Mouse (Mus musculus): ENCODE data around the gene 2610318N02Rik. TPM values are rescaled to one million over a fixed set of nuclear protein-coding genes. Genes with fewer than 3 reads are reported as not detected.

Gene 2610318N02Rik
- polyA plus RNA-seq, 1 experiment: 44.0 TPM

GRCm38 (mm10) chr16:17082121-17082792 lies 42.7 kb downstream of the 2610318N02Rik start:
- Histone ChIP-seq H3K27me3 (ENCODE audit: control insufficient read depth, insufficient read depth, low read length, poor library complexity, severe bottlenecking) (no peaks in the 10 kb centered on the region), H3K9ac (ENCODE audit: low read depth, poor library complexity, severe bottlenecking) (no peak overlapping the region), H3K36me3 (ENCODE audit: control insufficient read depth, insufficient read depth, low read length, poor library complexity, severe bottlenecking) (0 out of 2 replicates have a peak, but pooled peaks cover 2% of the 10 kb centered on the region), H3K4me1 (ENCODE audit: control insufficient read depth, insufficient read depth, low read length) (no peaks in the 10 kb centered on the region), H3K4me3 (ENCODE audit: low read depth, low read length) (no peak overlapping the region), H3K9me3 (replicated peaks; ENCODE audit: control insufficient read depth, insufficient read depth, low read length, poor library complexity, severe bottlenecking) (no peaks in the 10 kb centered on the region), H3K27ac (ENCODE audit: insufficient read depth, low read length) (no peak overlapping the region)
- TF ChIP-seq POLR2A (IDR thresholded peaks at IDR 0.05; ENCODE audit: insufficient read depth, low read length) (no peak), CTCF (IDR thresholded peaks at IDR 0.05; ENCODE audit: low read depth, low read length) (no peak), EP300 (IDR thresholded peaks at IDR 0.05; ENCODE audit: insufficient read depth, low read depth, low read length) (no peak)

GRCm38 (mm10) chr16:17078101-17078500 lies 46.9 kb downstream of the 2610318N02Rik start:
- TF ChIP-seq EP300 (IDR thresholded peaks at IDR 0.05; ENCODE audit: insufficient read depth, low read depth, low read length): no peak
- no peak for TF ChIP-seq CTCF (IDR thresholded peaks at IDR 0.05; ENCODE audit: low read depth, low read length)
- TF ChIP-seq POLR2A (IDR thresholded peaks at IDR 0.05; ENCODE audit: insufficient read depth, low read length): no peak
- no peak overlapping the region for H3K27ac ChIP-seq (ENCODE audit: insufficient read depth, low read length)
- no peaks in the 10 kb centered on the region for H3K36me3 ChIP-seq (ENCODE audit: control insufficient read depth, insufficient read depth, low read length, poor library complexity, severe bottlenecking)

GRCm38 (mm10) chr16:17076869-17077268 lies 48.1 kb downstream of the 2610318N02Rik start:
- Histone ChIP-seq H3K27ac (ENCODE audit: insufficient read depth, low read length) (no peak overlapping the region), H3K9ac (ENCODE audit: low read depth, poor library complexity, severe bottlenecking) (no peak overlapping the region), H3K4me1 (ENCODE audit: control insufficient read depth, insufficient read depth, low read length) (peaks cover 2% of the 10 kb centered on the region), H3K4me3 (ENCODE audit: low read depth, low read length) (no peak overlapping the region), H3K36me3 (ENCODE audit: control insufficient read depth, insufficient read depth, low read length, poor library complexity, severe bottlenecking) (no peaks in the 10 kb centered on the region), H3K9me3 (replicated peaks; ENCODE audit: control insufficient read depth, insufficient read depth, low read length, poor library complexity, severe bottlenecking) (no peaks in the 10 kb centered on the region), H3K27me3 (ENCODE audit: control insufficient read depth, insufficient read depth, low read length, poor library complexity, severe bottlenecking) (no peaks in the 10 kb centered on the region)
- no peak for TF ChIP-seq CTCF (IDR thresholded peaks at IDR 0.05; ENCODE audit: low read depth, low read length)
- TF ChIP-seq POLR2A (IDR thresholded peaks at IDR 0.05; ENCODE audit: insufficient read depth, low read length): no peak
- TF ChIP-seq EP300 (IDR thresholded peaks at IDR 0.05; ENCODE audit: insufficient read depth, low read depth, low read length): no peak

More at GRCm38 (mm10) chr16:17078101-17078500, 46.9 kb downstream of the 2610318N02Rik start:
- no peak overlapping the region for H3K4me3 ChIP-seq (ENCODE audit: low read depth, low read length)
- H3K27me3 ChIP-seq (ENCODE audit: control insufficient read depth, insufficient read depth, low read length, poor library complexity, severe bottlenecking): no peaks in the 10 kb centered on the region
- peaks cover 2% of the 10 kb centered on the region for H3K4me1 ChIP-seq (ENCODE audit: control insufficient read depth, insufficient read depth, low read length)
- H3K9me3 ChIP-seq (replicated peaks; ENCODE audit: control insufficient read depth, insufficient read depth, low read length, poor library complexity, severe bottlenecking): no peaks in the 10 kb centered on the region
- H3K9ac ChIP-seq (ENCODE audit: low read depth, poor library complexity, severe bottlenecking): no peak overlapping the region

- Histone ChIP-seq H3K4me1 (ENCODE audit: control insufficient read depth, insufficient read depth, low read length) (peaks cover 2% of the 10 kb centered on the region), H3K4me3 (ENCODE audit: low read depth, low read length) (no peak overlapping the region), H3K36me3 (ENCODE audit: control insufficient read depth, insufficient read depth, low read length, poor library complexity, severe bottlenecking) (no peaks in the 10 kb centered on the region), H3K9ac (ENCODE audit: low read depth, poor library complexity, severe bottlenecking) (no peak overlapping the region), H3K27me3 (ENCODE audit: control insufficient read depth, insufficient read depth, low read length, poor library complexity, severe bottlenecking) (no peaks in the 10 kb centered on the region), H3K9me3 (replicated peaks; ENCODE audit: control insufficient read depth, insufficient read depth, low read length, poor library complexity, severe bottlenecking) (no peaks in the 10 kb centered on the region), H3K27ac (ENCODE audit: insufficient read depth, low read length) (no peak overlapping the region)
- TF ChIP-seq POLR2A (IDR thresholded peaks at IDR 0.05; ENCODE audit: insufficient read depth, low read length) (no peak), CTCF (IDR thresholded peaks at IDR 0.05; ENCODE audit: low read depth, low read length) (no peak), EP300 (IDR thresholded peaks at IDR 0.05; ENCODE audit: insufficient read depth, low read depth, low read length) (no peak)
These were observed 48.7 kb downstream of the 2610318N02Rik start for GRCm38 (mm10) chr16:17076301-17076700.

- H3K9ac ChIP-seq (ENCODE audit: low read depth, poor library complexity, severe bottlenecking): no peak overlapping the region
- no peak overlapping the region for H3K4me3 ChIP-seq (ENCODE audit: low read depth, low read length)
- no peaks in the 10 kb centered on the region for H3K36me3 ChIP-seq (ENCODE audit: control insufficient read depth, insufficient read depth, low read length, poor library complexity, severe bottlenecking)
- TF ChIP-seq POLR2A (IDR thresholded peaks at IDR 0.05; ENCODE audit: insufficient read depth, low read length) (no peak), CTCF (IDR thresholded peaks at IDR 0.05; ENCODE audit: low read depth, low read length) (no peak), EP300 (IDR thresholded peaks at IDR 0.05; ENCODE audit: insufficient read depth, low read depth, low read length) (no peak)
- no peaks in the 10 kb centered on the region for H3K9me3 ChIP-seq (replicated peaks; ENCODE audit: control insufficient read depth, insufficient read depth, low read length, poor library complexity, severe bottlenecking)
- peaks cover 4% of the 10 kb centered on the region for H3K4me1 ChIP-seq (ENCODE audit: control insufficient read depth, insufficient read depth, low read length)
- no peak overlapping the region for H3K27ac ChIP-seq (ENCODE audit: insufficient read depth, low read length)
- no peaks in the 10 kb centered on the region for H3K27me3 ChIP-seq (ENCODE audit: control insufficient read depth, insufficient read depth, low read length, poor library complexity, severe bottlenecking)
These were observed 52.0 kb downstream of the 2610318N02Rik start for GRCm38 (mm10) chr16:17073000-17073399.

GRCm38 (mm10) chr16:17070716-17071115 lies 54.3 kb downstream of the 2610318N02Rik start:
- no peak overlapping the region for H3K27ac ChIP-seq (ENCODE audit: insufficient read depth, low read length)
- peak overlapping the region; percentile 82; the same call in 1 of the 2 replicates for H3K9ac ChIP-seq (ENCODE audit: low read depth, poor library complexity, severe bottlenecking)
- peak overlapping the region; percentile 37 for H3K4me3 ChIP-seq (ENCODE audit: low read depth, low read length)
- no peak for TF ChIP-seq POLR2A (IDR thresholded peaks at IDR 0.05; ENCODE audit: insufficient read depth, low read length)
- TF ChIP-seq EP300 (IDR thresholded peaks at IDR 0.05; ENCODE audit: insufficient read depth, low read depth, low read length): no peak
- no peak for TF ChIP-seq CTCF (IDR thresholded peaks at IDR 0.05; ENCODE audit: low read depth, low read length)
- no peaks in the 10 kb centered on the region for H3K36me3 ChIP-seq (ENCODE audit: control insufficient read depth, insufficient read depth, low read length, poor library complexity, severe bottlenecking)
- H3K27me3 ChIP-seq (ENCODE audit: control insufficient read depth, insufficient read depth, low read length, poor library complexity, severe bottlenecking): no peaks in the 10 kb centered on the region
- H3K4me1 ChIP-seq (ENCODE audit: control insufficient read depth, insufficient read depth, low read length): peaks cover 4% of the 10 kb centered on the region
- H3K9me3 ChIP-seq (replicated peaks; ENCODE audit: control insufficient read depth, insufficient read depth, low read length, poor library complexity, severe bottlenecking): no peaks in the 10 kb centered on the region
